Mouse (Mus musculus) testis, adult 2 months (tissue): ENCODE measurements around the gene Tnfaip2.

Experiments
- CTCF ChIP-seq: fragments of 200-500 bp; IDR thresholded peaks from 2 replicates; pipeline ENCODE4 v1.5.1; 2012; ENCODE audit warnings: low read depth, mild to moderate bottlenecking, inconsistent platforms, low read length, moderate library complexity; ENCODE audit not compliant: control insufficient read depth, insufficient read depth, insufficient replicate concordance
- POLR2A ChIP-seq: fragments of 200-500 bp; IDR thresholded peaks from 2 replicates; pipeline ENCODE4 v1.6.1; 2012; ENCODE audit warnings: low read depth, mild to moderate bottlenecking, inconsistent platforms, low read length, moderate library complexity; ENCODE audit not compliant: control insufficient read depth

DNA sequence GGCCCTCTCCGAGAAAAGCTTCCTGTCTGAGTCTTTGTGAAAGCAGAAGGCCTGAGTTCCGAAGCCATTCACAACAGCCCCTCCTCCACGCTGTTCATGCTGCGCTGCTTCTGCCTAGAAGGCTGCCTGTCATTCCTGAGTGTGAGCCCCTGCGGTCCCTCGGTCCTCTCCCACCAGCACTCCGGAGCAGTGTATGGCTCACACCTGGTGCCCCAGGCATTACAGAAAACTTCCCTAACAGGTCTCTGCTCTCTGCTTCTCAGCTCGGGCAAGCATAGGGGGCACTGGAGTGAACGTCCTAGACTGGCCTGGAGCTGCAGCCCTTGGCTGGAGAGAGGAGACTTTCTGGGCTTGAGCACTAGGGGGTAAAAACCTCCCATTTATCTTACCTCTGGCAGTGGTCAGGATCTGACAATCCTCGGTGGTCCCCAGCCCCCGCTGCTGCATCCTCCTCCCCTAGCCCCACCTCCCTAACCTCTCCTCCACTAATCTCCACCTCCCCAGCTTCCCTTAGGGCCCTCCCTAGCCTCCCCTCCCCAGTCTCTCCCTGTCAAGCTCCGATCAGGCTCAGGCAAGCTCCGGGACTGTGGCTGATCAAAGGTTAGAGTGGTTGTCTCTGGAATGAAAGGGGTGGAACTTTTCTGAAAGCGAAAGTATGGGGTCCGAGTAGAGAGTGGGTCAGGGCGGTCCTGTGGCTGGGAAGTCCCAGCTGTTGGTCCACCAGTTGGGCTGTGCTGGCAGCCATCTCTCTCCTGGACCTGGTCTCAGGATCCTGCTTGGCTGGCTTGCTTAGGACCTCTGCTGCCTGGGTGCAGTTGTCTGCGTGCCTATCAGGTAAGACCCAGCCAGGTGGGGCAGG is 25.1 kb upstream of the Tnfaip2 start, which contains the start of gene Exoc3l4:
- no peak for TF ChIP-seq CTCF
- no peak for TF ChIP-seq POLR2A
